Mouse (Mus musculus): ENCODE results near the gene Shisa2.
"Not testable (repeated sequence)": the region's sequence is repeated elsewhere in the genome, so short reads cannot be mapped to it uniquely, and the experiment has no call there.

Shisa2 gene

DNA sequence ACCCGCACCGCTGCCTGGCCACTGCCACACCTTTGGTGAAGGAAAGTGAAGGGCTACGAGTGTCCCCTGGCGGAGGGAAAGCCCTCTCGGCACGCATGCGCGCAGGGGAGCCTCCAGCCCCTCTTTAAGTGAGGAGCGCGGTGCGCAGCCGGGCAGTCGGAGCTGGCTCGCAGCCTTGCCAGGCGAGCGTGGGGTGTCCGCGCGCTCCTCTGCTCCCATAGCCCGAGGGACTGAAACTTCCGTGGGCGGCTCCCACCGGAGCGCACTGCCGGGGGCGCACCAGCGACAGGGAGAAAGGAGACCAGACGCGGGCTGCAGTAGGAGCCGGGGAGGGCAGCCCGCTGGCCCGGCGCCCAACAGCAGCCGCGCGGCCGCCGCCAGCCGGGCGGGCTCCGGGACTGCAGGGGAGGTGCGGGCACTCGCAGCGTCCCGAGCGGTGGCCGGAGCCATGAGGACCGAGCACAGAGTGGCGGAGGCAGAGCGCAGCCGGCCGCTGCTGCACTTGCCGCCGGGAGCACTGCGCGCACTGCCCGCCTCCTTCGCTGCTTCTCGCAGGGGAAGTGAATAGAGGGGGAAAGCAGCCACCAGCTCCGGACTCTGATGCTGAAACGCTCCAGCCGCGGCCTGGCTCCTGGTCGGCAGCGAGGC lies at the start of gene Shisa2:
Shisa2 (plus strand) TSS at position 151 of the 648 bp plus-strand sequence.
- DNase-seq (ENCODE audit: low spot score in 2 of 2), result no peak

DNA sequence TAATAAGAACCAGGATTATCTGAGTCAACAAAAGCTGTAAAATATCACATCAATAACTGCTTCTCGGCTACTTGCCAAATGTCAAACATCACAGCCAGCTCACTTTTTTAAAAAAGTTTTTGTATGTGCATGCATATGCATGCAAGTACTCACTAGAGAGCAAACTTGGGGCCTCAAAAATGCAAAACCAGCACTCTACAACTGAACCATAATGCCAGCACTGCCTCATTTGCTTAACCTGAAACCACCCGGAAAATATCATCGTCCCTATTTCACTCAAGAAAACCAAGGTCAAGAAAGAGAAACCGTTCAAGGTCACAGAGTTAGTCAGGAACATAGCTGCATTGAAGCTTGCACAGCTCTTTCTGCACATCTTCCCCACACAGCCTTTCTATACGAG lies 48.7 kb upstream of the Shisa2 start:
- no peak for DNase-seq (ENCODE audit: low spot score in 2 of 2)

DNA sequence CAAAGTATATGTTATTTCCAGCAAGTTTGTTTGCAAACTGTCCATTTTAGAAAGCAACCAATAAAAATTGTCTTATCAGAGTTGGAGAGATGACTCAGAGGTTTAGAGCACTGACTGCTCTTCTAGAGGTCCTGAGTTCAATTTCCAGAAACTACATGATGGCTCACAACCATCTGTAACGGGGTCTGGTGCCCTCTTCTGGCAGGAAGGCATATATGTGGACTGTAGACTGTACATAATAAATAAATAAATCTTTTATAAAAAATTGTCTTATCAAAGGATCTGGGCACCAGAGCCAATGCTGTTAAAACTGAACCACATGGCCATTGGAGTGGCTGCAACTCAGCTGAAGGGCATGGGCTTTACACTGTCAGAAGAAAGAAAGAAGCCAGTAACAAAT lies 34.5 kb upstream of the Shisa2 start:
- peak in 1 of 2 experiments; percentile 23 for DNase-seq (ENCODE audit: low spot score in 2 of 2)

DNA sequence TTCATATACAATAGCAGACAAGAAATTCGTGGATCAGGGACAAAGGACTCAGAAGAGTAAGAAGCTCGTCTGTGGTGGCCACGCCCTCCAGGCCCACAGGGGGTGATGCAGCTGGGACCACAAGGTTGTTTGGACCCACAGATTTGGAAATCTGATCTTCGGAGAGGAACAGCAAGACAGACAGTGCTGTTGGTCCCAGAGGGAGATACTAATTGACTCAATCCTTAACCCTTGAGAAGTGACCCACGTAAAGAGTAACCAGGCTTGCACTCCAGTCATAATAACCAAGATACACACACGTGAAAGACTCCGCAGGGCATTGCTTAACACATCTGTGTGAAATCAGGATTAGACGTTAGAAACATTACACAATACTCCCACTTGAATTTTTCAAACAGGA lies 33.2 kb upstream of the Shisa2 start:
- DNase-seq (ENCODE audit: low spot score in 2 of 2), result no peak

DNA sequence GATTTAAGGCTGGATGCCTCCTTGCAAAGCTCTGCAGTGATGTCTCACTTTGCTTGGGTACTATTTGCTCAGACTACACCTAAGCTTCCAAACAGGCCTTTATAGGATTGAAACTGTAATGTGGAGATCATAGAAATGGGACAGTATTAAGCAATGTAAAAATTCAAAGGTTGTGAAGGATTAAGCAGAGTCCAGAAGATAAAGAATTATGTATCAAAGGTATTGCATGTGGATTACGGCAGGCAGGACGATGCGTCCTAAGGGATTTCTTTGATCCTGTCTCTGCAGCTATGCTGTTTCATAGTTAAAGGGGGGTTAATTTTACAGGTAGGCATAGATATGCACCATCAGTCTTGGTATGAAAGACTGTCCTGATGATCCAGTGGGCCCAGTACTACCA lies 32.5 kb upstream of the Shisa2 start:
- no peak for DNase-seq (ENCODE audit: low spot score in 2 of 2)

DNA sequence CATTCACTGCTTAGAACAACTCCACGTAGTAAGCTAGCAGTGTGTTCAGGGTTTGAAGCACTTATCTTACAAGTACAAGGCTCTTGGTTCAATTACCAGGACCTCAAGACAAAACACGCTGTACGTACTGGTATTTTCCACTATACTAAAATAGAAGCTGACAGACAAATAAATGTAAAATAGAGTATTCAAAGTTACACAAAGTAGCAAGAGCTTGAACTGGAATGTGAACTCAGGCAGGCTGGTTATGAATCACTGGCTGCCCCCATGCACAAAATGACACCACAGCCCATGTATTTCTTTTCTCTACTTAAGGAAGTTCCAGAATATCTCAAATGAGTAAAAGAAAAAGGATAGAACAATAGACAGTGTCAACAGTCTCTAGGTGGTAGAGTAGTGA lies 30.1 kb upstream of the Shisa2 start:
- no peak for DNase-seq (ENCODE audit: low spot score in 2 of 2)

DNA sequence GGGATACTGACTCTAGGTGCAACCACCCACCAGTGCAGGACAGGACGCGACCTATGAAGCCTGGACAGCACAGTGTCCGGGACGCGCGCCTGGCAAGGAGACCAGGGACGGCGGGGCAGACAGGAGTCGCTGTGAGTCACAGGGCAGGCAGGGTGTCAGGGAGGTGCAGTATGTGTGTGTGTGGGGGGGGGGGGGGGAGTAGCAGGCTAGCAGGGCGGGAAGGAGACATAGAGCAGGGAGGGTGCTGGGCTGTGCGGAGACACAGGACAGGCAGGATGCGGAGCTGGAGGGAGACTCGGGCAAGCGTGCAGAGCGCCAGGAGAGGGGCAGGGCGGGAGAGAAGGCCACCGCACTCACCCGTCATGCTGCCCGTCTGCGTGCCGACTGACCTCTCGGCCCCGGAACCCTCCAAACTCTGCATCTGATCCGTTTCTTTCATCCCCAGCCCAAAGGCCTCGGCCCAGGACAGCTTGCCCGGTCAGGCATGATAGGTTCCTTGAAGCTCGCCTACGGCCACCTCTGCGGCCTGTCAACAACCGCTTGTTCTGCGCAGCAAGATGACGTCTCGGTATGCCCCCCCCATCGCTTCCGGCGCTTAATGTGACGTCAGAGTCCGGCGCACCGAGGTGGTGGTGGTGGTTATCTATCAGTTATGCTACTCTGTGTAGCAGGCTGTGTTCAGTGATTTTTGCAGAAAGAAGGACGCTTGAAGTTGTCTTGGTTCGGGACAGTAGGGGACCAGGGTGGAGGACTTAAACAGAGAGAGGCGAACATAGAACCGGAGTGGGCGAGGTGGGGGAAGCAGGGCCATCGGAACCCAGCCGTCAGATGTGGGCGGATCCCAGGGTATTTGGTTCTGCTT lies 27.5 kb upstream of the Shisa2 start, which contains the start of gene Cdadc1:
Cdadc1 (minus strand) TSS at position 562 of the 862 bp plus-strand sequence.
- peak; percentile 92 to 97 for DNase-seq (ENCODE audit: low spot score in 2 of 2)

DNA sequence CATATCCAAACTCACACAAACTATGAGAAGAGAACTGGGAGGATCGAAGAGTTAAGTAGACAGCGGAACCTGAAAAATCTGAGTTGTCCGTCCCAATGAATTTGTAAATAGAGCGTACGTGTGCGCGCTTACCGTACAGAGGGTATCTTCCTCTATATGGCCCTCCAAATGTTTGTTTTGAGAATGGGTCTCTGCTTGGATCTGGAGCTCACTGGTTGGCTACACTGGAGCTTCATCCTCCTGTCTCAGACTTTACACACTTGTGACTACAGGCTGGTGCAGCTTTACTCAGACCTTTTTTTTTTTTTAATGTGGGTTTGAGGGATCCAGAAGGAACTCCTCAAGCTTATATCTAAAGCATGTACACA lies 26.9 kb upstream of the Shisa2 start:
- DNase-seq (ENCODE audit: low spot score in 2 of 2), result no peak

DNA sequence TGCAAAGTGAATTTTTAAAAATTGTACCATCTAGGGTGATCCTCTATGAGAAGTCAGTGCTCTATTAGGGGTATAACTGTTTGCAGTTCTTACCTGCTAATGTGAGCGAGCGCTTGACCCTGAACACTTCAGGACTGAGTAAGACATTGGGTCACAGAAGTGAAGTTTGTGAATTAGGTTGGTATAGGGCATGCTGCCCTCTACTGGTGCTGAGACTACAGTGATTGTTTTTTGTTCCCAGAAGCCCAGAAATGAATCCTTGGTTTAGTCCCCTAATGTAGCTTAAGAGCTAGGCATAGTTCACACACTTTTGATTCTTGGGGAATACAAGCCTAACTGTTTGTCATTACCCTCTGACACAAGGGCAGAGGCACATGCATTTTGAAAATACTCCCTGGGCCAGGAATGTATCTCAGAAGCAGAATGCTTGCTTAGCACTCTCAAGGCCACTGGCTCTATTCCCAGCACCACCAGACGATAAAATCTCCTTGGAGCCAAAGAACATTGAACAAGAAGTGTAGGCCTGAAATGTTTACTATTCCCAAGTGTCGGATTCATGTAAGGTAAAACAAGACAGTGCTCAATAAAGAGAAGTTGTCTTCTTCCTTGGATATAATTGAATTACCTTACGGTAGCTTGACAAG lies 21.0 kb upstream of the Shisa2 start:
- no peak for DNase-seq (ENCODE audit: low spot score in 2 of 2)

DNA sequence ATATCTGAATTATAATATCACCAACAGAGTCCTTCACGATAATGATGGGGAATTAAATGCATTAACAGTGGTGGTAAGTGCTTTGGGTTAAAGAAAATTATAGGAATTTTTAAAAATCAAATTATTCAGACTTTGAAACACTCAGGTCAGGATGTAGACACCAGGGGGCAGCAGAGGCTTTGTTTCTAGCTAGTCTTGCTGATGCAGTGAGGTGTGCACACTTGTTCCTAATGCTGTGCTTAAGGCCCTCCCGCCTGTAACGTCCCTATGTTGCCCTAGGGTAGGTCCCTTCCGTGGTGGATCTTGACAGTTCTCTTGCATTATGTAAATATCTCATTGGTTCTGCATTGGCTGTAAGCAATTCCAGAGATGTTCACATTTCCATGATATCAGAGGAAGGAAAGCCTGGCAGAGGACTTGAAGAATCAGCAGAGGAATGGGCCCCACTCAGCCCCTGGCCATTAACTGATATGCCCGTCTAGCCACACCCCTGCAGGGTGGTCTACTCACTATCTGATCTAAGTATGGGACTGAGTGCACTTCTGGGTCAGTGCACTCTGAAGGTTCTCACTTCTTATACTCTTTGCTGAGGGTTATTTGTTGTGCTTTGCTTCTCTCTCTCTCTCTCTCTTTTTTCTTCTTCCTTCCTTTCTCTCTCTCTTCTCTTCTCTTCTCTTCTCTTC lies 19.3 kb upstream of the Shisa2 start:
- peak; percentile 24 to 63 for DNase-seq (ENCODE audit: low spot score in 2 of 2)

DNA sequence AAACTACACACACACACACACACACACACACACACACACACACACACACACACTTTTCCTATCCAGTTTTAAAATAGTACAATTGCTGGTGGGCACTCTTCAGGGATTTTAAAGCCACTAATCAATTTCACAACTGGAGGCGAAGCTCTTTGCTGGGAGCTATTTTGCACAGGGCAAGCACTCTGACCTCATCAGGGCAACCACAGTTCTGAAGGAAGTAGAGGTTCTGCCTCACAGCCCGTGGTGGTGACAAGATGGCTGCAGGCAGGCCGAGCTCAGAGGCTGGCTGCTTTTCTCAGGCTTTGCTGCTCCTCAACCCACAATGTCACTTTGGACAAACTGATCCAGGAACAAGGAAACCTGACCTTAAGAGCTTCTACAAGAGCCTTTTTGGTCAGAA lies 18.1 kb upstream of the Shisa2 start:
- DNase-seq (ENCODE audit: low spot score in 2 of 2), result no peak

DNA sequence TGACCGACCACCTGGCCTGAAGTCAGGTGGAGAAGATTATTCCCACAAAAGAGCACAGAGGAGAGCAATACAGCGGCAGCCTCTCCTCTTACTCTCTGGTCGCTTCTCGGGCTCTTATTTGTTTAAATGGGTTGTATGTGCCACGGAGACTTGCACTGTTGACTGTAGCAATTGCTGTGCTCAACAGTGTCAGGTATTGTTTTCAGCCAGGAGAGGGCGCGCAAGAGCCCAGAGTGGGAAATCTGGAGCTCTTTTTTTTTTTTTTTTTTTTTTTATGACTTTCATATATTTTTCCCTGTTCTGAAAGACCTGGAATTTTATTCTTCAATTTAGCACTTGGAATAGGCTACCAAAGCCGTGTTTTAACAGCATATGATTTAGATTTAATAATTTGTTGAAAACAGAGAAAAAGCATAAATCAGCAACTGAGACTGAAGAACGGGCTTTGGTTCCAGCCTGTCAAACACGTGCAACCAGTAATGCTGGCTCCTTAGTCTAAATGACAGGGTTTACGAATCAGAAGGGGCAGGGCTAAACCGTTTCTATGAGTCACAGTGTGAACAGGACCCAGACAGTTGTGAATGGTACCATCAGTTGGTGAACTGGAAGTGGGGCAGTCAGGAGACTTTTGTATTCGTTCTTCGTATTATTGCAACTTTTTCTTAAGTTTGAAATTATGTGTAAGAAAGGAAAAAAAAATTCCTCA lies 12.0 kb upstream of the Shisa2 start:
- peak in 1 of 2 experiments; percentile 37 for DNase-seq (ENCODE audit: low spot score in 2 of 2)

DNA sequence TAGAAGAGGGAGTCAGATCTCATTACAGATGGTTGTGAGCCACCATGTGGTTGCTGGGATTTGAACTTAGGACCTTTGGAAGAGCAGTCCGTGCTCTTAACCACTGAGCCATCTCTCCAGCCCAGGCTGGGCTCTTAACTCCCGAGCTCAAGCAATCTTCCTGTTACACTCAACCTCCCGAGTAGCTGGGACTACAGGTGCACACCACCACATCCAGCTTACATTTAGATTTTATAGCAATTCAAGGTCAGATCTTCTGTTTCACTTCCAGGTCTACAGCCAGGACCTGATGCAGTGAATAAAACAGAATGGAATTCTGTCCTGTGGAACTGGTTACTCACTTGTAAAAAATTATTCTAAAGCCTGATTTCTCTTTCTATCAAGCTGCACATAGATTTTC lies 11.0 kb upstream of the Shisa2 start:
- not testable (repeated sequence) for DNase-seq (ENCODE audit: low spot score in 2 of 2)

DNA sequence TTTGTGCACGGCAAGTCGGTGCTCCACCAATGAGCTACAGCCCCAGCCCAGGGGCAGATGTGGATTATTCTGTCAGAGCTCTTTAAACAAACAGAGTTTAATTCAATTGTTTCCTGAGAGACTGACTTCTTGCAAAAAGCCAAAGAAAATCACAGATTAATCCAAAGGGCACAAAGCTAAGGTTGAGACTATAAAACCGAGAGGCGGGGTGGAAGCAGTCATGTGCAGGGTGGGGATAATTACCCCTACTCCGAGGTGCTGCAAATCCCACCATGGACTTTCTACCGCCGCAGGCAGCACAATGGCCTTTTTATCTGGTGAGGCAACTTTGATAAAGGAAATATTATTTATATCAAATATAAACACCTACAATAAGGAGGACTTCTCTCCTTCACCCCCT lies 8.3 kb upstream of the Shisa2 start:
- DNase-seq (ENCODE audit: low spot score in 2 of 2), result no peak

DNA sequence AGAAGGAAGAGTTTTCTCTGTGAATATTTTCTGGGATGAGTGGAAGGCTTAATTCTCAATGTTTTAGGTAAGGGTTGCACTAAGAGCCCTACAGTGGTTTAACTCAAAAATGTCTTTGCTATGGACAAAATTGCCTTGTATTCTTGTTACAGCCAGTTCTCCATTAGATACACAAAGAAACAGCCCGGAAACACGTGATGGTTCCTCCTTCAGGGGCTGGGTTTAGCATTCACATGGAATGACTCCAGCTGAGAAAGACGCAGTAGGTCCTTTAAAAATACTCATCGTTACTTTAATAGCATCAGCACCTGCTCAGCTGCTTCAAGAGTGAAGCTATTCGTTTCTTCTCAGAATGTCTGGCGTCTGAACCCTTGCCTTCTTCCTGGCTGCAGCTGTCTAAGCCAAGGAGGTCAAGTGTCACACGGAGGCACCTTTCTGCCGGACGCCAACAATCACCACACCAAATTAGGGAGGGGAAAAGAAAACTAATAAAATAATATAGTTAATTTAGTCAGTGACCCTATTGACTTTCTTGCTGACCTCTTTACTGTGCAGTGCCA lies 702 bp upstream of the Shisa2 start:
- DNase-seq (ENCODE audit: low spot score in 2 of 2), result no peak

DNA sequence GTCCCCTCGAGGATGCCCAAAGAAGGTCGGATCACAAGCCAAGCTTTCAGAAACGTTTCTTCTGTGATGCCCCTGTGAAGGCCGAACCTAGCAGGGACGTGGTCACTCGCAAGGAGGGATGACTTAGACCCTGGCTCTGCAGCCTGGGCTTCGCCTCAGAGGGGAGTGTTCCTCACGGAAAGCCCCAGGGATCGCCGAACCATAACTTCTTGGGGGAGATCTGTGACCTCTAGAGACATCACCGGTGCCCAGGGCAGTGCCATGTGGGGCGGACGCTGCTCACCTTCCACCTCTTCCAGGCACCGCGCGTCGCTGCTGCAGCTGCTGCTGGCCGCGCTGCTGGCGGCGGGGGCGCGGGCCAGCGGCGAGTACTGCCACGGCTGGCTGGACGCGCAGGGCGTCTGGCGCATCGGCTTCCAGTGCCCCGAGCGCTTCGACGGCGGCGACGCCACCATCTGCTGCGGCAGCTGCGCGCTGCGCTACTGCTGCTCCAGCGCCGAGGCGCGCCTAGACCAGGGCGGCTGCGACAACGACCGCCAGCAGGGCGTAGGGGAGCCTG lies 777 bp downstream of the Shisa2 start:
- no peak for DNase-seq (ENCODE audit: low spot score in 2 of 2)

DNA sequence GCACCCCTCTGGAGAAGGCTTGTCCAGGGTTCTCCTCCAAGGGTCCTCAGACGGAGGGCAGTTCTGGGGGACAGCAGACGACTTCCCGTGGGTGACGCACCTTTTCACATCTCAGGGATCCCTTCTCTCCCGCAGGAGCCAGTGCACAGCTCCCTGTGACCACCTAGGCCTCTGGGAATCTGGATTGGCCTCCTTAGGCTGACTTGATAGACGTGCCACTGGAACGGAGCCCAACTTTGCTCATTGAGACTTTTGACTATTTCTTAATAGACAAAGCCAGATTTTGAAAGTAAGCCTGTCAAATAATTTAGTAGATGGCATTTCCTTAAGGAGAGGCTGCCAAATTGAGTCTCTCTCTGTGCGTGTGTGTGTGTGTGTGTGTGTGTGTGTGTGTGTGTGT lies 1.6 kb downstream of the Shisa2 start:
- no peak for DNase-seq (ENCODE audit: low spot score in 2 of 2)

DNA sequence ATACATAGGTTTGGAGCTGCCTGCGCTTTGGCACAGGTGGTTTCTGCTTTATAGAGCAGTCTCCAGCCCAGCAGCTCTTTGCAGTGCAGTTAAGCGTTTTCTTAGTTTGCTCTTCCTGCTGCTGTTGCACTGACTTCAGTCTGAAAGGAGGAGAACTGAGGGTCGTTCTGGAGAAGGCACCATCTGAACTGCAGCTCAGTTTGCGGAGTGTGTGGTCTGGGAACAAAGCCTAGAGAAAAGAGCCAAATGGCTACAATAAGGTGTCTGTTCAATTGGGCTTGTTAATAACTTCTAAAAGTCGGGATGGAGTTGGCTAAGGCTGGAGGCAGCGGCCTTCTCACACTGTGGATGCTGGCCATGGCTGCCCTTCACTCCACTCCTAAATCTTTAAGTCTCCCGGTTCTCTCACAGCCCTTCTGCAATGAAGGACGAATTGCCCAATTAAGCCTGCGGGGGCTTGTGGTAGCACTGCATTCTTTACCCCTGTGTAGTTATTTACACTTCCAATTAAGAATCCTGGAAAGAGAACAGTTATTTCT lies 2.1 kb downstream of the Shisa2 start:
- DNase-seq (ENCODE audit: low spot score in 2 of 2), result no peak

DNA sequence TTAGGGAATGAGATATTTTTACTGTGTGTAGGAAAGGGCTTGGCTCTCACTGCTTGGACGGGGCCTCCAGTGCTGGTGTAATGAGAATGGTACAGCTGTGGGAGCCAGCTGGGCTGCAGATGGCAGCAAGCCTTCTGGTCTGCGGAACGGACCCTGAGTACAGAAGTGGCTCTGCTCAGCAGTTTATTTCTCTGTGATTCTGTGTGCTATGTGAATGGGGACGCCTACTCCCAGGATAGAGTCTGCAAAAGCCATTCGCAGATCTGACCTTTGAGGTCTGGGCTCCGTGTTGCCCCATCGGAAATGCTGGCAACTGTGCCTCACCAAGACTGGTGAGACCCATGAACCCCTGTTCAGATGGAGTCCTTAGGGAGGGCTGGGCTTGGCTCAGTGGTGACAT lies 2.7 kb downstream of the Shisa2 start:
- DNase-seq (ENCODE audit: low spot score in 2 of 2), result no peak

DNA sequence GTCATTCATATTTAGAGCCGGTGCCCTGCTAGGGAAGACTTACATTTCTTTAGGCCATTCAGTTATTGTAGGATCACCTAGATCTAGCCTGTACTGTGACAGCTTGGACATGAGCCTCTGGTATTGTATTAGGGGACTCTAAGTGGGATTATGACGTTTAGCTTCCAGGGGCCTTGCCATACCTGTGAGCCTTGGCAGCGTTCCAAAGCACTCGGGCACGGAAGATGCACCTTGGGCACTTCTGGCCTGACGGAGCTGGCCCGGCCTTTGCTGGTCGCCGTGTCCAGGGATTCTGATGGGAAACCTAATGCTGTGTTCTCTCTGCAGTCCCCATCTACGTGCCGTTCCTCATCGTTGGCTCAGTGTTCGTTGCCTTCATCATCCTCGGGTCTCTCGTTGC lies 4.2 kb downstream of the Shisa2 start:
- DNase-seq (ENCODE audit: low spot score in 2 of 2), result no peak

DNA sequence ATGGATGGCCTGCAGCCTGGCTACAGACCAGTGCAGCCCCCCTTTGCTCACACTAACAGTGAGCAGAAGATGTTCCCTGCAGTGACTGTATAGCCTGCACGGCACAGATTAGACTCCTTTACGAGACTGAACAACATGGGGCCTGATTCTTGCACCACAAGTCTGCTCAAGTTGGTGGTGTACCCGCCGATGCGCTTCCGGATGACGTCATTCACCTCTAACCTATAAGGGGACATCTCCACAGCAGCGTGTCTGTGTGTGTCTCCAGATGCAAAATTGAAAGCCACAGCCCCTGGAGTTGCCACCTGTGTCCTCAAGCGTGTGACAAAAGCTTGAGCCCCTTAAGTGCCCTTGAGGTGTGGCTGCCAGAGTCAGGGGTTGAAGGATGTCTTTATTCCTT lies 5.0 kb downstream of the Shisa2 start:
- no peak for DNase-seq (ENCODE audit: low spot score in 2 of 2)

All from spleen, postnatal 14 days (tissue).